Mouse (Mus musculus): ENCODE measurements around the gene Ubl3. TPM values are rescaled to one million over a fixed set of nuclear protein-coding genes. Genes with fewer than 3 reads are reported as not detected.

Ubl3 gene
- polyA plus RNA-seq, 1 experiment = 43.3 TPM

DNA sequence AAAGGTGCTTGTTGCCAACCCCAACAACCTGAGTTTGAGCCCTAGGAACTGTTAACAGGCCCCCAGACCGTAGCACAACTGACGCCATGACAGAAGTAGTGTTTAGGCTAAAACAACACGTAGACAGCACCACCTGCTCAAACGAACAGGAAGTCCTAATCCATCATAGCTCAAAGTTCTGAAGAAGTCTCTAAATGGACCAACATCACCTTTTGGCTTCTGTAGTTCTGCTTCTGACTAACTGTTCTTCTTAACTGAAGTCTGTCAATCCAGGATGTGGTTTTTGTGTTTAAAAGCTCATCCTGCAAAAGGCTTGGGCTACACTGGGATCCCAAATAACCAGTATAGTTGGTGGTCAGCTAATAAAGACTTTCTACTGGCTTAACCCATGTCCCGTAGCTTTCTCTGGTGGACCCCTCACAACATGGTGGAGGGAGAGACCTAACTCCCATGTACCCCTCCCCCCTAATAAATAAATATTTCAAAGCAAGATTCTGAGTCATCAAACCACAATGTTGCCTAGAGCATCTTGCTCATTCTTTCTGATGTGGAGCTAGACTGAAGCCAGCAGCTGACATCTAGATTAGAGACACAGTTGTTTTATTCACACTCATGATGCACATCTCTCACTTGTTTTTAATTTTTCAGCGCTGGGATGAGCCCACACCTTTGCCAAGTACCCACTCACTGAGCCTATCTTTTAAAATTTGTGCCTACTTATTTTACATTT, 51.2 kb downstream of the Ubl3 start:
- Histone ChIP-seq H3K27me3 (ENCODE audit: control insufficient read depth, insufficient read depth, insufficient read length) (no peaks in the 10 kb centered on the region), H3K79me2 (ENCODE audit: control insufficient read depth, insufficient read depth) (no peaks in the 10 kb centered on the region), H3K4me2 (ENCODE audit: low read depth) (no peak overlapping the region), H3ac (ENCODE audit: control insufficient read depth, insufficient read length) (no peak overlapping the region), H3K36me3 (ENCODE audit: control insufficient read depth, insufficient read depth) (peaks cover 14% of the 10 kb centered on the region), H3K4me3 (no peak overlapping the region)
- TF ChIP-seq MYOD1 (IDR thresholded peaks at IDR 0.05; ENCODE audit: control insufficient read depth in 1 of 3, insufficient read length in 2 of 3, low read depth in 2 of 3) (peak in 1 of 3 experiments; percentile 30), CEBPB (IDR thresholded peaks at IDR 0.05; ENCODE audit: insufficient read depth, poor library complexity, severe bottlenecking) (no peak)

DNA sequence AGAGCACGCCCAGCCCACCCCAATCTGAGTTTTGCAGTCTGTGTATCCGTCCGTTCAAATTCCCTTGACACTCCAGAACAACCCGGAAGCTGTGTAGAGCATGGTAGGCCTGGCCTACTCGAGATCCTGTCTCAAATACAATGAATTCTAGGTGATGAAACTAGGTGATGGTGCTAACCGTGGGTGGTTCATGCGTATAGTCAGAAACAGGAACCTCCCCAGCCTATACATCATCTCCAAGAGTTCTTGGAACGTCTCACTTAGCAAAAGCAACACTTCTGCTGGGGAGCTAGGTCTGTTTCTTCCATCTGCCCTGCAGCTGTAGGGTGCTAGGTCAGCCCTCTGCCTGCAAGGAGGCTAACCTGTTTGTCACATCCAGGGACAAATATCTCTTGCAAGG, 52.1 kb downstream of the Ubl3 start:
- TF ChIP-seq POLR2AphosphoS2 (IDR thresholded peaks at IDR 0.05; ENCODE audit: insufficient read length, low read depth) (no peak), MYOG (IDR thresholded peaks at IDR 0.05; ENCODE audit: control insufficient read depth in 1 of 3, insufficient read depth in 1 of 3, insufficient read length in 2 of 3, low read depth in 2 of 3) (no peak), REST (IDR thresholded peaks at IDR 0.05; ENCODE audit: insufficient read depth, insufficient read length) (no peak), TCF12 (IDR thresholded peaks at IDR 0.05; ENCODE audit: insufficient read depth, poor library complexity, severe bottlenecking) (no peak), CEBPB (IDR thresholded peaks at IDR 0.05; ENCODE audit: insufficient read depth, poor library complexity, severe bottlenecking) (no peak), MYOD1 (IDR thresholded peaks at IDR 0.05; ENCODE audit: control insufficient read depth in 1 of 3, insufficient read length in 2 of 3, low read depth in 2 of 3) (no peak), POLR2A (IDR thresholded peaks at IDR 0.05; ENCODE audit: insufficient read length, low read depth) (no peak), E2F4 (IDR thresholded peaks at IDR 0.05; ENCODE audit: insufficient read depth) (no peak), TCF3 (IDR thresholded peaks at IDR 0.05; ENCODE audit: insufficient read length, low read depth) (no peak), SRF (IDR thresholded peaks at IDR 0.05; ENCODE audit: control insufficient read depth, insufficient read length, low read depth) (no peak), MAX (IDR thresholded peaks at IDR 0.05; ENCODE audit: low read depth) (no peak), USF1 (IDR thresholded peaks at IDR 0.05; ENCODE audit: low read depth) (no peak)
- no peaks in the 10 kb centered on the region for H3K27me3 ChIP-seq (ENCODE audit: control insufficient read depth, insufficient read depth, insufficient read length)
- no peak overlapping the region for H3ac ChIP-seq (ENCODE audit: control insufficient read depth, insufficient read length)
- no peak overlapping the region for H3K4me3 ChIP-seq
- no peaks in the 10 kb centered on the region for H3K79me2 ChIP-seq (ENCODE audit: control insufficient read depth, insufficient read depth)
- no peak overlapping the region for H3K4me2 ChIP-seq (ENCODE audit: low read depth)
- peaks cover 14% of the 10 kb centered on the region for H3K36me3 ChIP-seq (ENCODE audit: control insufficient read depth, insufficient read depth)

DNA sequence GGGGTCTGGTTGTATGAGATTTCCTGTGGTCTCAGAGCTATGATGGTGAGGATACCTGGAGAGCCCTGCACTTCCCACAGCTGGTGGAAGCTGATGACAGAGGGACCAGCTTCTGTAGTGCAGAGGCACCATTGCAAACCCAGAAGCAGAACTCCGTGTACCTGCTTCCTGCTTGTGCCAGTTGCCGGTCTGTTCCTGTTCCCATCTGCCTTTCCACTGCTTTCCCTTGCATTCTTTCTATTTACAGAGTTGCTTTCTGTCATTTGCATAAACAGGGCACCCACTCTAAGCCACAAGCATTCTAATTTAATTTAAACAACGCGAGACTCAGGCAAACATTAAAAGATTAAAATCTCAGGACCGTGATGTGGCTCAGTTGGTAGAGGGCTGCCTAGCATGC, 53.0 kb downstream of the Ubl3 start:
- H3K4me2 ChIP-seq (ENCODE audit: low read depth) = no peak overlapping the region
- no peak overlapping the region for H3ac ChIP-seq (ENCODE audit: control insufficient read depth, insufficient read length)
- no peaks in the 10 kb centered on the region for H3K79me2 ChIP-seq (ENCODE audit: control insufficient read depth, insufficient read depth)
- peaks cover 9% of the 10 kb centered on the region for H3K36me3 ChIP-seq (ENCODE audit: control insufficient read depth, insufficient read depth)
- no peaks in the 10 kb centered on the region for H3K27me3 ChIP-seq (ENCODE audit: control insufficient read depth, insufficient read depth, insufficient read length)
- TF ChIP-seq MYOG (IDR thresholded peaks at IDR 0.05; ENCODE audit: control insufficient read depth in 1 of 3, insufficient read depth in 1 of 3, insufficient read length in 2 of 3, low read depth in 2 of 3) (no peak), E2F4 (IDR thresholded peaks at IDR 0.05; ENCODE audit: insufficient read depth) (no peak), CEBPB (IDR thresholded peaks at IDR 0.05; ENCODE audit: insufficient read depth, poor library complexity, severe bottlenecking) (no peak), REST (IDR thresholded peaks at IDR 0.05; ENCODE audit: insufficient read depth, insufficient read length) (no peak), POLR2AphosphoS2 (IDR thresholded peaks at IDR 0.05; ENCODE audit: insufficient read length, low read depth) (no peak)
- no peak overlapping the region for H3K4me3 ChIP-seq

DNA sequence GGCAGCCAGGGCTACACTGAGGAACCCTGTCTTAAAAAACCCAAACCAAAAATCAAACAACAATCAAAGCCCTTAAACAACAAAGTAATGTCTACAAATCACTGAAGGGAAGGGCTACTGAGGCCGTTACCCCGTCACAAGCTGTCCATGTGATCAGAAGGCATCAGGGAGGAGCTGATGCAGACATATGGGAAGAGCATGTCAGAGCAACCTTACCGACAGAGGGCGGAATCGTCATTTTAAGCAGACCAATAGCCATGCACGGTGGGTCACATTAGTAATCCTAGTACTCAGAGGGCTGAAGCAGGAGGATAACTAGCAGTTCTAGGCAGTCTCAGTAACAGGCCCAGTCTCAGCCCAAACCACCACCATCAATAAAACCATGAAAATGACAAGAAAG, 56.6 kb downstream of the Ubl3 start:
- TF ChIP-seq E2F4 (IDR thresholded peaks at IDR 0.05; ENCODE audit: insufficient read depth) = no peak
- TF ChIP-seq MAX (IDR thresholded peaks at IDR 0.05; ENCODE audit: low read depth) = no peak
- no peak for TF ChIP-seq REST (IDR thresholded peaks at IDR 0.05; ENCODE audit: insufficient read depth, insufficient read length)
- TF ChIP-seq MYOD1 (IDR thresholded peaks at IDR 0.05; ENCODE audit: control insufficient read depth in 1 of 3, insufficient read length in 2 of 3, low read depth in 2 of 3) = no peak
- no peak for TF ChIP-seq USF1 (IDR thresholded peaks at IDR 0.05; ENCODE audit: low read depth)
- TF ChIP-seq MYOG (IDR thresholded peaks at IDR 0.05; ENCODE audit: control insufficient read depth in 1 of 3, insufficient read depth in 1 of 3, insufficient read length in 2 of 3, low read depth in 2 of 3) = no peak
- TF ChIP-seq TCF12 (IDR thresholded peaks at IDR 0.05; ENCODE audit: insufficient read depth, poor library complexity, severe bottlenecking) = no peak
- no peak for TF ChIP-seq SRF (IDR thresholded peaks at IDR 0.05; ENCODE audit: control insufficient read depth, insufficient read length, low read depth)
- TF ChIP-seq POLR2A (IDR thresholded peaks at IDR 0.05; ENCODE audit: insufficient read length, low read depth) = no peak
- no peak for TF ChIP-seq CEBPB (IDR thresholded peaks at IDR 0.05; ENCODE audit: insufficient read depth, poor library complexity, severe bottlenecking)
- no peak for TF ChIP-seq POLR2AphosphoS2 (IDR thresholded peaks at IDR 0.05; ENCODE audit: insufficient read length, low read depth)
- Histone ChIP-seq H3K27me3 (ENCODE audit: control insufficient read depth, insufficient read depth, insufficient read length) (no peaks in the 10 kb centered on the region), H3K4me2 (ENCODE audit: low read depth) (no peak overlapping the region), H3K4me3 (no peak overlapping the region), H3ac (ENCODE audit: control insufficient read depth, insufficient read length) (no peak overlapping the region), H3K36me3 (ENCODE audit: control insufficient read depth, insufficient read depth) (no peaks in the 10 kb centered on the region), H3K79me2 (ENCODE audit: control insufficient read depth, insufficient read depth) (no peaks in the 10 kb centered on the region)

DNA sequence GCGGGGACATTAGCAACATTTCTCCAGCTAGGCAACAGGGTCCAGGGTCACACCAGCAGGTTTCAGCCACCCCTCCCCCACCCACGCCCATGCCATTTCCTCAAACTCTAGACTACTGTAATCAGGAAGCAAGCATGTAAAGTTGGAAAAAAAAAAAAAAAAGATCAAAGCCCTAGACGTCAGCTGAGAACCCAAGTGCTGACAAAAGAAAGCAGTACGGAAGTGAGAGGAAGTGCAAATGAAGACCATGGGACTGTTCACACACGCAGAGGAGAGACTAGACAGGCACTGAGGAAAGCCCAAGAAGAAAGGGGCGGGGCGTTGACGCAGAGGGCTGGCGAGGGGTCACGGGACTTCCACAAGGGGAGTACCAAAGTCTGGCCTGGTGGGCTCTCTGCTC, 57.4 kb downstream of the Ubl3 start:
- Histone ChIP-seq H3K4me3 (no peak overlapping the region), H3K27me3 (ENCODE audit: control insufficient read depth, insufficient read depth, insufficient read length) (no peaks in the 10 kb centered on the region), H3K79me2 (ENCODE audit: control insufficient read depth, insufficient read depth) (no peaks in the 10 kb centered on the region), H3K4me2 (ENCODE audit: low read depth) (no peak overlapping the region), H3K36me3 (ENCODE audit: control insufficient read depth, insufficient read depth) (no peaks in the 10 kb centered on the region), H3ac (ENCODE audit: control insufficient read depth, insufficient read length) (no peak overlapping the region)
- TF ChIP-seq E2F4 (IDR thresholded peaks at IDR 0.05; ENCODE audit: insufficient read depth) = no peak
- TF ChIP-seq MYOD1 (IDR thresholded peaks at IDR 0.05; ENCODE audit: control insufficient read depth in 1 of 3, insufficient read length in 2 of 3, low read depth in 2 of 3) = no peak
- TF ChIP-seq CEBPB (IDR thresholded peaks at IDR 0.05; ENCODE audit: insufficient read depth, poor library complexity, severe bottlenecking) = no peak
- TF ChIP-seq REST (IDR thresholded peaks at IDR 0.05; ENCODE audit: insufficient read depth, insufficient read length) = no peak
- no peak for TF ChIP-seq SRF (IDR thresholded peaks at IDR 0.05; ENCODE audit: control insufficient read depth, insufficient read length, low read depth)
- TF ChIP-seq MAX (IDR thresholded peaks at IDR 0.05; ENCODE audit: low read depth) = no peak
- TF ChIP-seq MYOG (IDR thresholded peaks at IDR 0.05; ENCODE audit: control insufficient read depth in 1 of 3, insufficient read depth in 1 of 3, insufficient read length in 2 of 3, low read depth in 2 of 3) = no peak
- TF ChIP-seq USF1 (IDR thresholded peaks at IDR 0.05; ENCODE audit: low read depth) = no peak

Measured in myocyte (in vitro differentiated cells).